Mouse (Mus musculus) erythroblast, embryonic 14.5 days (primary cell): ENCODE results near the gene S1pr5.

ENCODE experiments used
- GATA1 ChIP-seq: IDR thresholded peaks from 2 replicates; pipeline ENCODE4 v1.6.1; 2012; ENCODE audit warnings: low read length, inconsistent platforms, mixed read lengths
- TAL1 ChIP-seq: IDR thresholded peaks from 3 replicates; pipeline ENCODE4 v1.6.1; 2012; ENCODE audit warnings: low read length, inconsistent platforms, mixed read lengths

DNA sequence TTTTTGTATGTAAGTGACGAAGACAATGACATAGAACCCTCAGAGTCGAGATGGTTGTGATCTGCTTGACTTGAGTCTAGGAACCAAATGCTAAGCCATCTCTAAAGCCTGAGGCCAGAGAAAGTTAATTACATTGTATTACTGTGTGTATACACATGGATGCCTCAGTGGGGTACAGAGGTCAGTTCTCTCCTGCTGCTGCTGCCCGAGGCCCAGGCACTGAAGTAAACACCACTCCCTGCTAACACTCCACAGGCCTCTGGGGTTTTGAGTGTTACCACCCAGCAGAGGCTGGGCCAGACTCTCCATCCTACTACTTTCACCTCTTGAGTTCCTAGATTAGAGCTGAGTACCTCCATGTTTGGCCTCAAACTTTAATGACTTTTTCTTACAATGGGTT lies 35.8 kb upstream of the S1pr5 start:
- no peak for TF ChIP-seq GATA1
- no peak for TF ChIP-seq TAL1
